Mouse (Mus musculus): ENCODE data around the gene Clpp. TPM values are rescaled to one million over a fixed set of nuclear protein-coding genes. Genes with fewer than 3 reads are reported as not detected.

Gene Clpp
- polyA plus RNA-seq, 1 experiment from 2014 or later = 113 TPM

- no peak for TF ChIP-seq CTCF (IDR thresholded peaks at IDR 0.05)
- in situ Hi-C loops (cut with MboI; ENCODE audit: low pct_unique_long_range_greater_than_20kb) = no loop called here
- H3K27me3 ChIP-seq = peaks cover 52% of the 10 kb centered on the region
- DNase-seq (ENCODE audit: low read depth, low spot score) = no peak
- ChIA-PET POLR2A (no interaction called here), CTCF (no interaction called here)
- no peak for ATAC-seq
These were observed 20.0 kb upstream of the Clpp start for GRCm38 (mm10) chr17:56970081-56970480.

GRCm38 (mm10) chr17:56973956-56974707 lies 16.0 kb upstream of the Clpp start:
- CTCF ChIA-PET = no interaction called here
- TF ChIP-seq CTCF (IDR thresholded peaks at IDR 0.05) = no peak
- POLR2A ChIA-PET = no interaction called here
- DNase-seq (ENCODE audit: low read depth, low spot score) = no peak
- in situ Hi-C loops (cut with MboI; ENCODE audit: low pct_unique_long_range_greater_than_20kb) = no loop called here
- no peak for ATAC-seq
- H3K27me3 ChIP-seq = peaks cover 24% of the 10 kb centered on the region

DNA sequence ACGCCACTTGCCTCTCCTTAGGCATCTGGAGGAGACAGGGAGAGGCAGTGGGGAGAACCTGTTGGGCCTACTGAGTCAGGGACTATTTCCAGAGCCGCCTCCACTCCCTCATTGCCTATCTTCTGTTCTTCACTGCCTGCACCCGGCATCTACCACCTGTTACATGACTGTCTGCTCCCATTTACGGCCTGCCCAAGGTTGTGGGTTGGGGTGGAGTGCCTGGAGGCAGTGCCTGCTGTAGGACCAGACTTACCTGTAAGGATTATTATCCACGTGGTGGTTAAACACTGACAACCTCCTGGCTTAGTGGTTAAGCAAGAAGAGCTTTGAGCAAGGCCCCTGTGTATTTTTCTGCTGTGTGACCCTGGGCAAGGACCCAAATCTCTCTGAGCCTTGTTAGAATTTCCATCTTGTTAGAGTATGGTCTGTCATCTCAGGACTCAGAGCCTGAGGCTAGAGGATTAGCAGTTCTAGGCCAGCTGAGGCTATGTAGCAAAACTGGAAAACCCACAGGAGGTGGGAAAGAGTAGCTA lies 15.3 kb upstream of the Clpp start:
- in situ Hi-C loops (cut with MboI; ENCODE audit: low pct_unique_long_range_greater_than_20kb) = no loop called here
- ATAC-seq (no peak), DNase-seq (ENCODE audit: low read depth, low spot score) (no peak)
- CTCF ChIA-PET = interaction anchor here (1.0 to 1.1 kb wide), 2 partner anchors 12 to 15 kb away, joined by 3 read pairs; no protein-coding TSS in a partner anchor
- POLR2A ChIA-PET = no interaction called here
- no peak for TF ChIP-seq CTCF (IDR thresholded peaks at IDR 0.05)
- H3K27me3 ChIP-seq = peaks cover 18% of the 10 kb centered on the region

DNA sequence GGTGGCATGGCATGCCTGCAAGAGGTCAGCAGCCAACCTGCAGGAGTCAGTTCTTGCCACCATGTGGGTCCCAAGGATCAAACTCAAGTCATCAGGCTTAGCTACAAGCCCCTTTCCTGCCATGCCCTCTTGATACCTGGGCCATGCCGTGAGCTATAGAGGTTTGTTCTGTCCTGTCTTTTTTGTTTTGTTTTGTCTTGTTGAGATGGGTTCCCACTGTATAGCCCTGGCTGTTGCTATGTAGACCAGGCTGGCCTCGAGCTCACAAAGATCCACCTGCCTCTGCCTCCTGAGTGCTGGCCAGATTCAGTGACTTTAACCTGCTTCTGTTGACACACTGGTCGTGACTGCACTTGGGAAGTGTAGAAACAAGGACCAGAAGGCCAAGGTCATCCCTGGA lies 14.7 kb upstream of the Clpp start:
- ChIA-PET CTCF (interaction anchor here (1.0 to 1.1 kb wide), 2 partner anchors 12 to 14 kb away, joined by 3 read pairs; no protein-coding TSS in a partner anchor), POLR2A (no interaction called here)
- peaks cover 12% of the 10 kb centered on the region for H3K27me3 ChIP-seq
- ATAC-seq (no peak), DNase-seq (ENCODE audit: low read depth, low spot score) (no peak)
- TF ChIP-seq CTCF (IDR thresholded peaks at IDR 0.05) = no peak
- in situ Hi-C loops (cut with MboI; ENCODE audit: low pct_unique_long_range_greater_than_20kb) = no loop called here

- DNase-seq (ENCODE audit: low read depth, low spot score) = no peak
- no peak for ATAC-seq
- CTCF ChIA-PET = no interaction called here
- H3K27me3 ChIP-seq = peaks cover 2% of the 10 kb centered on the region
- in situ Hi-C loops (cut with MboI; ENCODE audit: low pct_unique_long_range_greater_than_20kb) = no loop called here
- POLR2A ChIA-PET = no interaction called here
- TF ChIP-seq CTCF (IDR thresholded peaks at IDR 0.05) = no peak
These were observed 13.3 kb upstream of the Clpp start for GRCm38 (mm10) chr17:56976531-56977390.

- ChIA-PET POLR2A (interaction anchor here (0.9 kb wide), 1 partner anchor 11 kb away, joined by 3 read pairs; the partner anchor contains the start of gene Clpp), CTCF (no interaction called here)
- ATAC-seq (no peak), DNase-seq (ENCODE audit: low read depth, low spot score) (no peak)
- no peaks in the 10 kb centered on the region for H3K27me3 ChIP-seq
- TF ChIP-seq CTCF (IDR thresholded peaks at IDR 0.05) = no peak
- in situ Hi-C loops (cut with MboI; ENCODE audit: low pct_unique_long_range_greater_than_20kb) = no loop called here
These were observed 10.6 kb upstream of the Clpp start for GRCm38 (mm10) chr17:56979524-56979923.

GRCm38 (mm10) chr17:56981049-56981448 lies 9.1 kb upstream of the Clpp start:
- DNase-seq (ENCODE audit: low read depth, low spot score) = no peak
- ChIA-PET CTCF (no interaction called here), POLR2A (no interaction called here)
- TF ChIP-seq CTCF (IDR thresholded peaks at IDR 0.05) = no peak
- in situ Hi-C loops (cut with MboI; ENCODE audit: low pct_unique_long_range_greater_than_20kb) = no loop called here
- no peak for ATAC-seq
- H3K27me3 ChIP-seq = no peaks in the 10 kb centered on the region

- in situ Hi-C loops (cut with MboI; ENCODE audit: low pct_unique_long_range_greater_than_20kb) = no loop called here
- no peak for DNase-seq (ENCODE audit: low read depth, low spot score)
- ATAC-seq = no peak
- no peaks in the 10 kb centered on the region for H3K27me3 ChIP-seq
- POLR2A ChIA-PET = no interaction called here
- CTCF ChIA-PET = no interaction called here
- no peak for TF ChIP-seq CTCF (IDR thresholded peaks at IDR 0.05)
These were observed 8.1 kb upstream of the Clpp start, which contains the start of gene Acer1 for GRCm38 (mm10) chr17:56982013-56982412. Gene Acer1, minus strand, starts transcription at chr17:56982126.

GRCm38 (mm10) chr17:56984886-56985285 lies 5.2 kb upstream of the Clpp start:
- ChIA-PET CTCF (no interaction called here), POLR2A (no interaction called here)
- in situ Hi-C loops (cut with MboI; ENCODE audit: low pct_unique_long_range_greater_than_20kb) = no loop called here
- ATAC-seq = no peak
- DNase-seq (ENCODE audit: low read depth, low spot score) = no peak
- TF ChIP-seq CTCF (IDR thresholded peaks at IDR 0.05) = no peak
- H3K27me3 ChIP-seq = no peaks in the 10 kb centered on the region

DNA sequence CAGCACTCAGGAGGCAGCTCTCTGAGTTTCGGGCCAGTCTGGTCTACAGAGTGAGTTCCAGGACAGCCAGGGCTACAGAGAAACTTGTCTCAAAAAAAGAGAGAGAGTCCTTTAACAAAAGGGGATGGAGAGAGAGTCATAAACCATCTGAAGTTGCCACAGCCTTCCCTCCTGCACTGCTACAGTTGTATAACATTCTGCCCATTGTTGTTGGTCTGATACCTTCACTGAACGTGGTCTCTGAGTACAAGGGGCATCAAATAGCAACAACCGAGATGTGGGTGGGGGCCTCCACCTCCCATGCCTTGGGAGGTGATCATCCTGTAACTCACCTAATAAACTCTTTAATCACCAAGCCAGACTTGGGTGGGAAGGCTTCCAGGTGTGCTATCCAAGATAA lies 4.4 kb upstream of the Clpp start:
- no peak for DNase-seq (ENCODE audit: low read depth, low spot score)
- no peaks in the 10 kb centered on the region for H3K27me3 ChIP-seq
- POLR2A ChIA-PET = no interaction called here
- no peak for ATAC-seq
- no peak for TF ChIP-seq CTCF (IDR thresholded peaks at IDR 0.05)
- CTCF ChIA-PET = no interaction called here
- in situ Hi-C loops (cut with MboI; ENCODE audit: low pct_unique_long_range_greater_than_20kb) = no loop called here
